Comparison of ENCODE assay signal across 9 mouse cellular contexts in genomic region chr15:88468107-88468506, GRCm38 (mm10).
DNase-seq lines count a peak whose midpoint lies in the region; ATAC-seq and TF ChIP-seq lines count a peak whose summit lies in the region.
"Had no signal": no experiment of that assay in that cellular context is flagged by ENCODE, and none has a peak within 500 bp of the region (broad histone marks: within the 10 kb centered on the region; RNA-seq: fewer than 3 reads in every experiment).

No protein-coding gene starts in this region.

- no peaks in the 10 kb centered on the region for H3K36me3 ChIP-seq in hindbrain, embryonic 12.5 days
- H3K36me3 ChIP-seq: limb, embryonic 13.5 days had no signal

- H3K4me1 ChIP-seq in hindbrain, embryonic 12.5 days, result peaks cover 8% of the 10 kb centered on the region; the same call in 1 of the 2 replicates
- H3K4me1 ChIP-seq: limb, embryonic 13.5 days had no signal

- no peak overlapping the region for H3K4me3 ChIP-seq in hindbrain, embryonic 12.5 days
- no peak overlapping the region for H3K4me3 ChIP-seq in gastrocnemius, adult 2 months
- H3K4me3 ChIP-seq: limb, embryonic 13.5 days had no signal

- no peak overlapping the region for H3K27ac ChIP-seq in hindbrain, embryonic 12.5 days
- no peak overlapping the region for H3K27ac ChIP-seq in gastrocnemius, adult 2 months
- H3K27ac ChIP-seq: limb, embryonic 13.5 days had no signal

- DNase-seq in right cerebral cortex, adult 18-20 months, result peak; percentile 49
- no peak for DNase-seq in right cerebral cortex, postnatal 4 days
- peak; percentile 46 to 76 for DNase-seq in layer of hippocampus, postnatal 14 days (ENCODE audit: low spot score in 2 of 2)
- no peak for DNase-seq in adrenal gland, postnatal 14 days
- DNase-seq in gastrocnemius, adult 8-10 months (ENCODE audit: low spot score in 2 of 2), result no peak
- DNase-seq in gastrocnemius, postnatal 25 days, result no peak
- DNase-seq in gastrocnemius, adult 2 months, result no peak

- WGBS in hindbrain, embryonic 12.5 days, result 24% methylated on average over 12 of the region's 12 CpGs

- H3K27me3 ChIP-seq in hindbrain, embryonic 12.5 days, result no peaks in the 10 kb centered on the region; the same call in none of the 2 replicates
- H3K27me3 ChIP-seq: limb, embryonic 13.5 days had no signal

- no peaks in the 10 kb centered on the region for H3K9me3 ChIP-seq in hindbrain, embryonic 12.5 days (replicated peaks)
- H3K9me3 ChIP-seq: limb, embryonic 13.5 days had no signal

- no peak overlapping the region for H3K9ac ChIP-seq in hindbrain, embryonic 12.5 days
- H3K9ac ChIP-seq: limb, embryonic 13.5 days had no signal

- intact Hi-C loops in gastrocnemius, adult 2 months (cut with DNase I), result no loop called here

- ATAC-seq in hindbrain, embryonic 12.5 days (ENCODE audit: low FRiP score), result peak; percentile 84

- H3K4me2 ChIP-seq in hindbrain, embryonic 12.5 days (replicated peaks), result no peak overlapping the region
- H3K4me2 ChIP-seq: limb, embryonic 13.5 days had no signal

- TF ChIP-seq CTCF in gastrocnemius, adult 2 months (IDR thresholded peaks at IDR 0.05), result no peak

Comparison
In these comparisons a context has a peak if more than half of its experiments do, and no peak if none do; other contexts are left out.
1. DNase-seq: peak in right cerebral cortex, adult 18-20 months (single experiment) and layer of hippocampus, postnatal 14 days (2 of 2); none in right cerebral cortex, postnatal 4 days (single experiment), adrenal gland, postnatal 14 days (single experiment), gastrocnemius, adult 8-10 months (0 of 2), gastrocnemius, postnatal 25 days (single experiment) and gastrocnemius, adult 2 months (single experiment).